Mouse (Mus musculus) hindbrain, postnatal 0 days (tissue): ENCODE results near the gene 9530068E07Rik. TPM values are rescaled to one million over a fixed set of nuclear protein-coding genes. Genes with fewer than 3 reads are reported as not detected.
A peak's percentile ranks its signal among the peaks of the same experiment; 100 is the strongest.

Experiments used
- ATAC-seq: fragments of 200-750 bp; cut with Nextera tagmentation; 2 replicates; pipeline ENCODE4 v1.8.0; 2017; ENCODE audit warnings: mild to moderate bottlenecking, moderate TSS enrichment, moderate library complexity
- DNase-seq: peaks from one replicate; pipeline ENCODE4 v3.0.0-alpha.2; 2015; ENCODE audit warnings: low spot score
- H3K27ac ChIP-seq: fragments of 300-500 bp; sonication (generic); 2 replicates; pipeline ENCODE4 v1.5.1; 2014; ENCODE audit warnings: mild to moderate bottlenecking
- H3K27me3 ChIP-seq: fragments of 300-500 bp; sonication (generic); 2 replicates; pipeline ENCODE4 v1.6.1; 2014; ENCODE audit warnings: low read length, mixed read lengths; ENCODE audit not compliant: insufficient read depth
- H3K36me3 ChIP-seq: fragments of 300-500 bp; sonication (generic); 2 replicates; pipeline ENCODE4 v1.6.1; 2014; ENCODE audit warnings: low read length, mixed read lengths; ENCODE audit not compliant: insufficient read depth
- H3K4me1 ChIP-seq: fragments of 300-500 bp; sonication (generic); 2 replicates; pipeline ENCODE4 v1.6.1; 2014; ENCODE audit warnings: antibody characterized with exemption, low read length, mixed read lengths; ENCODE audit not compliant: insufficient read depth
- H3K4me2 ChIP-seq: fragments of 300-500 bp; sonication (generic); 2 replicates; pipeline ENCODE4 v1.6.1; 2014; ENCODE audit warnings: low read depth, mild to moderate bottlenecking, low read length, moderate library complexity, mixed read lengths
- H3K4me3 ChIP-seq: fragments of 300-500 bp; sonication (generic); 2 replicates; pipeline ENCODE4 v1.5.1; 2014; ENCODE audit warnings: low read length
- H3K9ac ChIP-seq: fragments of 300-500 bp; sonication (generic); replicated peaks from 2 replicates; pipeline ENCODE4 v1.6.1; 2014; ENCODE audit warnings: mild to moderate bottlenecking, low read length, moderate library complexity, mixed read lengths
- H3K9me3 ChIP-seq: fragments of 300-500 bp; sonication (generic); 2 replicates; pipeline ENCODE4 v1.6.1; 2016; ENCODE audit warnings: low read length, mixed read lengths
- CTCF ChIP-seq: IDR thresholded peaks from 2 replicates; pipeline ENCODE4 v1.5.1; 2016; ENCODE audit warnings: antibody characterized with exemption, control low read depth, low read depth
- whole genome bisulfite sequencing: fragments of 180-500 bp; shearing (Covaris S2); extraction: QIAGEN DNeasy Blood & Tissue Kit; methylation state at CpG from one replicate; pipeline ENCODE4 v1.1.7; 2014; 5-methylcytosine and 5-hydroxymethylcytosine counted together
- polyA plus RNA-seq: library from polyadenylated mRNA; unstranded; fragments of >200 nt; fragmentation: Nextera tagmentation; extraction: Ambion mirVana; gene quantifications from 2 replicates; pipeline ENCODE4 v1.2.1, GENCODE M21; 2015
- total RNA-seq: library from RNA; depleted of rRNA; stranded (reverse); fragments of >200 nt; gene quantifications from 2 replicates; pipeline ENCODE4 v1.2.3, GENCODE M21; 2014

The 9530068E07Rik gene
- total and polyA plus RNA-seq, 2 experiments from 2014 or later = 125 to 131 TPM

GRCm38 (mm10) chr11:52433076-52433796, 37.0 kb downstream of the 9530068E07Rik start:
- Histone ChIP-seq H3K9ac (no peak overlapping the region), H3K36me3 (no peaks in the 10 kb centered on the region), H3K4me1 (no peaks in the 10 kb centered on the region), H3K27ac (no peak overlapping the region), H3K4me3 (no peak overlapping the region), H3K27me3 (no peaks in the 10 kb centered on the region; the same call in 1 of the 2 replicates), H3K4me2 (no peak overlapping the region), H3K9me3 (0 out of 2 replicates have a peak, but pooled peaks cover 3% of the 10 kb centered on the region)
- DNase-seq = no peak
- 81% methylated on average over 8 of the region's 8 CpGs for WGBS
- TF ChIP-seq CTCF = no peak
- ATAC-seq = no peak

- Histone ChIP-seq H3K27me3 (no peaks in the 10 kb centered on the region; the same call in 1 of the 2 replicates), H3K4me3 (no peak overlapping the region), H3K27ac (no peak overlapping the region), H3K4me2 (no peak overlapping the region), H3K9me3 (0 out of 2 replicates have a peak, but pooled peaks cover 3% of the 10 kb centered on the region), H3K4me1 (no peaks in the 10 kb centered on the region), H3K9ac (no peak overlapping the region), H3K36me3 (no peaks in the 10 kb centered on the region)
- WGBS = 62% methylated on average over 2 of the region's 2 CpGs
- no peak for TF ChIP-seq CTCF
- no peak for DNase-seq
- ATAC-seq = no peak
Measured at GRCm38 (mm10) chr11:52433797-52434195, 37.6 kb downstream of the 9530068E07Rik start.

- H3K9ac ChIP-seq = no peak overlapping the region
- 93% methylated on average over 5 of the region's 5 CpGs for WGBS
- no peak overlapping the region for H3K27ac ChIP-seq
- no peak overlapping the region for H3K4me3 ChIP-seq
- no peak for TF ChIP-seq CTCF
- H3K4me1 ChIP-seq = no peaks in the 10 kb centered on the region
- no peaks in the 10 kb centered on the region for H3K36me3 ChIP-seq
- no peak for DNase-seq
- no peak for ATAC-seq
- H3K9me3 ChIP-seq = 0 out of 2 replicates have a peak, but pooled peaks cover 3% of the 10 kb centered on the region
- no peaks in the 10 kb centered on the region; the same call in 1 of the 2 replicates for H3K27me3 ChIP-seq
- H3K4me2 ChIP-seq = no peak overlapping the region
Measured at GRCm38 (mm10) chr11:52435466-52435865, 39.2 kb downstream of the 9530068E07Rik start.

GRCm38 (mm10) chr11:52437123-52437522, 40.9 kb downstream of the 9530068E07Rik start:
- Histone ChIP-seq H3K4me3 (no peak overlapping the region), H3K9ac (no peak overlapping the region), H3K36me3 (no peaks in the 10 kb centered on the region), H3K27me3 (no peaks in the 10 kb centered on the region; the same call in none of the 2 replicates), H3K27ac (no peak overlapping the region), H3K4me2 (no peak overlapping the region), H3K4me1 (no peaks in the 10 kb centered on the region), H3K9me3 (0 out of 2 replicates have a peak, but pooled peaks cover 3% of the 10 kb centered on the region)
- ATAC-seq = no peak
- WGBS = 27% methylated on average over 10 of the region's 10 CpGs
- no peak for DNase-seq
- TF ChIP-seq CTCF = no peak

GRCm38 (mm10) chr11:52441096-52441495, 44.9 kb downstream of the 9530068E07Rik start:
- 19% methylated on average over 2 of the region's 2 CpGs for WGBS
- no peak for DNase-seq
- no peak overlapping the region for H3K27ac ChIP-seq

GRCm38 (mm10) chr11:52447242-52447641, 51.0 kb downstream of the 9530068E07Rik start:
- no peaks in the 10 kb centered on the region for H3K9me3 ChIP-seq
- no peak for TF ChIP-seq CTCF

More at GRCm38 (mm10) chr11:52441096-52441495, 44.9 kb downstream of the 9530068E07Rik start:
- no peak for TF ChIP-seq CTCF
- Histone ChIP-seq H3K27me3 (no peaks in the 10 kb centered on the region; the same call in none of the 2 replicates), H3K9ac (no peak overlapping the region), H3K4me3 (no peak overlapping the region), H3K36me3 (no peaks in the 10 kb centered on the region), H3K4me2 (no peak overlapping the region), H3K4me1 (no peaks in the 10 kb centered on the region), H3K9me3 (no peaks in the 10 kb centered on the region)
- ATAC-seq = no peak

GRCm38 (mm10) chr11:52449004-52449403, 52.8 kb downstream of the 9530068E07Rik start:
- Histone ChIP-seq H3K27me3 (0 out of 2 replicates have a peak, but pooled peaks cover 5% of the 10 kb centered on the region), H3K4me1 (no peaks in the 10 kb centered on the region), H3K4me3 (no peak overlapping the region), H3K36me3 (no peaks in the 10 kb centered on the region), H3K9ac (no peak overlapping the region), H3K9me3 (no peaks in the 10 kb centered on the region), H3K4me2 (no peak overlapping the region), H3K27ac (no peak overlapping the region)
- no peak for ATAC-seq
- WGBS = 77% methylated on average over 3 of the region's 3 CpGs
- TF ChIP-seq CTCF = no peak
- DNase-seq = no peak

More at GRCm38 (mm10) chr11:52447242-52447641, 51.0 kb downstream of the 9530068E07Rik start:
- Histone ChIP-seq H3K4me3 (no peak overlapping the region), H3K4me1 (no peaks in the 10 kb centered on the region), H3K36me3 (no peaks in the 10 kb centered on the region), H3K4me2 (no peak overlapping the region), H3K27ac (no peak overlapping the region), H3K27me3 (0 out of 2 replicates have a peak, but pooled peaks cover 5% of the 10 kb centered on the region), H3K9ac (no peak overlapping the region)
- WGBS = 16% methylated on average over 4 of the region's 4 CpGs
- ATAC-seq (peak; percentile 96), DNase-seq (peak; percentile 88)
